Mouse (Mus musculus) testis, adult 2 months (tissue): ENCODE data around the gene Cisd1.

Experiments used
- CTCF ChIP-seq: fragments of 200-500 bp; IDR thresholded peaks from 2 replicates; pipeline ENCODE4 v1.5.1; 2012; ENCODE audit warnings: low read depth, mild to moderate bottlenecking, inconsistent platforms, low read length, moderate library complexity; ENCODE audit not compliant: control insufficient read depth, insufficient read depth, insufficient replicate concordance
- POLR2A ChIP-seq: fragments of 200-500 bp; IDR thresholded peaks from 2 replicates; pipeline ENCODE4 v1.6.1; 2012; ENCODE audit warnings: low read depth, mild to moderate bottlenecking, inconsistent platforms, low read length, moderate library complexity; ENCODE audit not compliant: control insufficient read depth

- TF ChIP-seq CTCF (no peak), POLR2A (no peak)
Observed at GRCm38 (mm10) chr10:71332376-71332775, 12.4 kb downstream of the Cisd1 start.
